Mouse (Mus musculus): Measurements from ENCODE around the gene Glcci1.

Glcci1 gene

GRCm38 (mm10) chr6:8509551-8509950 lies at the start of gene Glcci1:
Glcci1 (plus strand) TSS chr6:8509600.
- POLR2A ChIA-PET = interaction anchor here in 3 of 4 experiments (0.5 to 1.5 kb wide), 7 partner anchors 12 to 250 kb away, joined by 3 to 5 read pairs (median 3); partner anchors contain the start of genes Gm45062 (in 1 of the 3), Rpa3 (in 1 of the 3) and Umad1 (in 1 of the 3)
- CTCF ChIA-PET = interaction anchor here in 2 of 4 experiments (0.6 to 0.7 kb wide), 2 partner anchors 443 to 725 kb away, joined by 4 to 5 read pairs; no protein-coding TSS in a partner anchor

- ChIA-PET CTCF (no interaction called here), POLR2A (no interaction called here)
Observed at GRCm38 (mm10) chr6:8462447-8462846, 47.0 kb upstream of the Glcci1 start.

- POLR2A ChIA-PET = no interaction called here
- CTCF ChIA-PET = interaction anchor here in 1 of 4 experiments (0.7 kb wide), 1 partner anchor 515 kb away, joined by 6 read pairs; no protein-coding TSS in a partner anchor
Observed at GRCm38 (mm10) chr6:8465388-8465787, 44.0 kb upstream of the Glcci1 start.

GRCm38 (mm10) chr6:8465985-8466384 lies 43.4 kb upstream of the Glcci1 start:
- ChIA-PET POLR2A (no interaction called here), CTCF (no interaction called here)

GRCm38 (mm10) chr6:8467667-8468337 lies 41.6 kb upstream of the Glcci1 start:
- CTCF ChIA-PET = no interaction called here
- POLR2A ChIA-PET = interaction anchor here in 1 of 4 experiments (0.5 kb wide), 1 partner anchor 572 kb away, joined by 3 read pairs; no protein-coding TSS in a partner anchor

- POLR2A ChIA-PET = no interaction called here
- CTCF ChIA-PET = no interaction called here
Observed at GRCm38 (mm10) chr6:8469918-8470317, 39.5 kb upstream of the Glcci1 start.

- ChIA-PET POLR2A (no interaction called here), CTCF (no interaction called here)
Observed at GRCm38 (mm10) chr6:8472125-8472524, 37.3 kb upstream of the Glcci1 start.

GRCm38 (mm10) chr6:8472915-8473314 lies 36.5 kb upstream of the Glcci1 start:
- CTCF ChIA-PET = no interaction called here
- POLR2A ChIA-PET = no interaction called here

GRCm38 (mm10) chr6:8473498-8473897 lies 35.9 kb upstream of the Glcci1 start:
- ChIA-PET POLR2A (interaction anchor here in 2 of 4 experiments (0.6 to 1.6 kb wide), 3 partner anchors 12 to 252 kb away, joined by 3 to 4 read pairs (median 3); no protein-coding TSS in a partner anchor), CTCF (no interaction called here)

- POLR2A ChIA-PET = interaction anchor here in 2 of 4 experiments (0.6 to 1.6 kb wide), 3 partner anchors 11 to 57 kb away, joined by 3 to 4 read pairs (median 4); no protein-coding TSS in a partner anchor
Observed at GRCm38 (mm10) chr6:8474316-8474715, 35.1 kb upstream of the Glcci1 start.

GRCm38 (mm10) chr6:8474820-8475219 lies 34.6 kb upstream of the Glcci1 start:
- CTCF ChIA-PET = no interaction called here
- POLR2A ChIA-PET = interaction anchor here in 1 of 4 experiments (1.6 kb wide), 1 partner anchor 11 kb away, joined by 4 read pairs; no protein-coding TSS in a partner anchor

More at GRCm38 (mm10) chr6:8474316-8474715, 35.1 kb upstream of the Glcci1 start:
- CTCF ChIA-PET = no interaction called here

GRCm38 (mm10) chr6:8479176-8479575 lies 30.2 kb upstream of the Glcci1 start:
- ChIA-PET CTCF (no interaction called here), POLR2A (no interaction called here)

GRCm38 (mm10) chr6:8484437-8485275 lies 24.7 kb upstream of the Glcci1 start:
- ChIA-PET CTCF (interaction anchor here in 1 of 4 experiments (1.0 kb wide), 1 partner anchor 209 kb away, joined by 3 read pairs; no protein-coding TSS in a partner anchor), POLR2A (interaction anchor here in 3 of 4 experiments (0.5 to 2.1 kb wide), 13 partner anchors 8 to 790 kb away, joined by 3 to 9 read pairs (median 3); partner anchors contain the start of gene Glcci1 (in 1 of the 3))

- CTCF ChIA-PET = interaction anchor here in 1 of 4 experiments (1.0 kb wide), 1 partner anchor 210 kb away, joined by 3 read pairs; no protein-coding TSS in a partner anchor
- POLR2A ChIA-PET = interaction anchor here in 3 of 4 experiments (0.6 to 2.1 kb wide), 17 partner anchors 9 to 791 kb away, joined by 3 to 9 read pairs (median 3); partner anchors contain the start of gene Glcci1 (in 1 of the 3)
Observed at GRCm38 (mm10) chr6:8485414-8486175, 23.8 kb upstream of the Glcci1 start.

GRCm38 (mm10) chr6:8486391-8487043 lies 22.9 kb upstream of the Glcci1 start:
- ChIA-PET CTCF (no interaction called here), POLR2A (interaction anchor here in 2 of 4 experiments (0.5 to 2.1 kb wide), 5 partner anchors 22 to 178 kb away, joined by 3 to 9 read pairs (median 4); no protein-coding TSS in a partner anchor)

- ChIA-PET POLR2A (interaction anchor here in 2 of 4 experiments (0.5 to 1.3 kb wide), 3 partner anchors 21 to 230 kb away, joined by 4 to 6 read pairs (median 4); no protein-coding TSS in a partner anchor), CTCF (no interaction called here)
Observed at GRCm38 (mm10) chr6:8487044-8487853, 22.2 kb upstream of the Glcci1 start.

GRCm38 (mm10) chr6:8488249-8488648 lies 21.2 kb upstream of the Glcci1 start:
- ChIA-PET POLR2A (no interaction called here), CTCF (no interaction called here)

GRCm38 (mm10) chr6:8489266-8489665 lies 20.1 kb upstream of the Glcci1 start:
- CTCF ChIA-PET = no interaction called here
- POLR2A ChIA-PET = no interaction called here
